Mouse (Mus musculus) bone marrow, adult 2 months (tissue): Measurements from ENCODE around the gene Mapk13.

Experiments used
- CTCF ChIP-seq: fragments of 200-500 bp; IDR thresholded peaks from 2 replicates; pipeline ENCODE4 v1.5.1; 2011; ENCODE audit warnings: low read length, control low read depth; ENCODE audit not compliant: control insufficient read depth, insufficient read depth
- POLR2A ChIP-seq: fragments of 200-500 bp; IDR thresholded peaks from 2 replicates; pipeline ENCODE4 v1.6.1; 2011; ENCODE audit warnings: low read depth, mild to moderate bottlenecking, control low read depth, low read length, borderline replicate concordance; ENCODE audit not compliant: control insufficient read depth

DNA sequence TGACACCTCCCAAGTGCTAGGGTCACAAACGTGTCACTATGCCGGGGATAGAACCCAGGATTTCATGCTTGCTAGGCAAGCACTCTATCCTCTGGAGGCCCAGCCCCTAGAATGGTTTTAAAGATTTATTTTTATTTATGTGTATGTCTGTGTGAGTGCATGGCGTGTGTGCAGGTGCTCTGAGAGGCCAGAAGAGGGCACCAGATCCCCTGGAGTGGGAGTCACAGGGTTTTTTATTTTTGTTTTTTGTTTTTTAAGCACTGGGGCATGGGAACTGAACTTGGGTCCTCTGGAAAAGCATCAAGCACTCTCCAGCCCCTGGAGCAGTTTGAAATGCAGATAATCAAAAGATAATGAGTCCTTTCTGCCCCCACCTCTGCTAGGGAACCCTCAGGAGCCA, 7.7 kb downstream of the Mapk13 start:
- peak; percentile 38 for TF ChIP-seq CTCF
- TF ChIP-seq POLR2A: no peak
